Mouse (Mus musculus) cerebral cortex, adult 2 months (tissue): ENCODE results near the gene Uvrag.

Source experiments
- WGBS: fragments of 180-500 bp; shearing (Covaris S2); methylation state at CpG from one replicate; pipeline ENCODE4 v1.1.7; 2018; 5-methylcytosine and 5-hydroxymethylcytosine counted together

The Uvrag gene

GRCm38 (mm10) chr7:98851220-98851619 is 289.7 kb downstream of the Uvrag start:
- WGBS, result 58% methylated on average over 9 of the region's 9 CpGs

- WGBS, result 91% methylated on average over 5 of the region's 5 CpGs
Measured at GRCm38 (mm10) chr7:98850388-98850787, 290.6 kb downstream of the Uvrag start.

GRCm38 (mm10) chr7:98848899-98849640 is 291.9 kb downstream of the Uvrag start:
- 88% methylated on average over 8 of the region's 8 CpGs for WGBS

- WGBS, result 58% methylated on average over 7 of the region's 7 CpGs
Measured at GRCm38 (mm10) chr7:98843649-98844048, 297.3 kb downstream of the Uvrag start.

- WGBS, result 93% methylated on average over 3 of the region's 3 CpGs
Measured at GRCm38 (mm10) chr7:98842997-98843396, 297.9 kb downstream of the Uvrag start.

GRCm38 (mm10) chr7:98841802-98842201 is 299.1 kb downstream of the Uvrag start:
- 61% methylated on average over 3 of the region's 3 CpGs for WGBS

GRCm38 (mm10) chr7:98840771-98841170 is 300.2 kb downstream of the Uvrag start:
- WGBS, result 93% methylated on average over 3 of the region's 3 CpGs

- WGBS, result 28% methylated on average over 12 of the region's 12 CpGs
Measured at GRCm38 (mm10) chr7:98839312-98839711, 301.6 kb downstream of the Uvrag start.

GRCm38 (mm10) chr7:98838729-98839141 is 302.2 kb downstream of the Uvrag start:
- WGBS, result under 1% methylated on average over 48 of the region's 48 CpGs

GRCm38 (mm10) chr7:98837901-98838300 is 303.0 kb downstream of the Uvrag start:
- 3% methylated on average over 17 of the region's 17 CpGs for WGBS

- 3% methylated on average over 23 of the region's 23 CpGs for WGBS
Measured at GRCm38 (mm10) chr7:98836646-98837045, 304.3 kb downstream of the Uvrag start.

- under 1% methylated on average over 44 of the region's 46 CpGs for WGBS
Measured at GRCm38 (mm10) chr7:98835519-98836441, 305.2 kb downstream of the Uvrag start.
